Comparison of ENCODE assay signal across 8 mouse cellular contexts in the genomic region with DNA sequence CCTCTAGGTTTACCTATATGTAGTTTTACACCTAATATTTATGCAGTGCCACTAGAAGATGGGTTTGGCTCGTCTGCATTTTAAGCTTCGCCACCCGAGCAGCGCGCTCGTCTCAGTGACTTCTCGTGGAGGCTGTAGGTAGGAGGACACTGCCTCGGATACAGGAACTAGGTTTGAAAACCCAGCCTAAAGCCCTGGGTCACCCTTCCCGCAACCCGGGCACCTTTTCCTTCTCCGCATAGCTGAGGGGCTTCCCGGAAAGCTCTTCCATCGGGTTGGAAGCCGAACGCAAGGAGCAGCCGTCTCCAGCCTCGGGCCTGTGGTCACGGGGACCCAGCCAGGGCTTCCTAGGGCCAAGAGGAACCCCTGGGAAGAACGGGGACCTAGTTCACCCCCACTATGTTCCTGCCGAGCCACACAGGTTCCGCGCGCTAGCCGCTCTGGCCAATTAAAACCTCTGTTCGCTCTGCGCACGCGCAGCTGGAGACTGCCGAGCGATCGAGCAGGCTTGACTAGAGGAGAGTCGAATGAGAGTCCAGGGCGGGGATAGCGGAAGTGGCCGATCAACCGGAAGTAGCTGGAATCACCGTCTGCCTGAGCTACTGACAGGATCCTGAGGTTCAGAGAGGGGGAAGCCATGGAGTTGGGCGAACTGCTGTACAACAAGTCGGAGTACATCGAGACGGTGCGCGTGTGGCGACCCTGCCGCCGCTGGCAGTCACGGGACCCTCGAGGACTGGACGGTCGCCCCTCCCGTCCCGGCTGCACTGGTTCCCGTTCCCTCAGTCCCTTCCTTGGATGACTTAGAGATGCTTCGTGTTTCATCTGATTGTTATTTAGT. TPM values are rescaled to one million over a fixed set of nuclear protein-coding genes. Genes with fewer than 3 reads are reported as not detected.
DNase-seq lines count a peak whose midpoint lies in the region; ATAC-seq and TF ChIP-seq lines count a peak whose summit lies in the region.

Gene Palb2, minus strand, starts transcription at position 489 of the 841 bp plus-strand sequence.
Gene Dctn5, plus strand, starts transcription at position 545 of the 841 bp plus-strand sequence.

- intact Hi-C loops in heart, postnatal 25 days (cut with DNase I) = loop anchor here (2.0 kb wide), 1 partner anchor 32 kb away; the partner anchor contains the start of gene Ndufab1

- peaks cover 0 to 3% of the 10 kb centered on the region in 2 experiments; a peak in 1 of 4 replicates for H3K4me1 ChIP-seq in ES-E14 (ENCODE audit: control insufficient read depth in 2 of 2, insufficient read depth in 2 of 2, low read length in 2 of 2, poor library complexity in 1 of 2)
- H3K4me1 ChIP-seq in forebrain, embryonic 15.5 days = peaks cover 23% of the 10 kb centered on the region
- H3K4me1 ChIP-seq in lung, adult 2 months (ENCODE audit: control insufficient read depth, insufficient read depth, low read length) = no peaks in the 10 kb centered on the region; the same call in 1 of the 2 replicates

- H3K9me3 ChIP-seq in ES-E14 (ENCODE audit: control insufficient read depth, insufficient read depth, low read depth, low read length) = no peaks in the 10 kb centered on the region
- no peaks in the 10 kb centered on the region for H3K9me3 ChIP-seq in forebrain, embryonic 15.5 days

- peak; percentile 98 for DNase-seq in ES-E14 (ENCODE audit: low read depth, low spot score)
- DNase-seq in cerebellum, adult 11-12 months = peak; percentile 97
- DNase-seq in heart, postnatal 25 days (ENCODE audit: low spot score) = peak; percentile 94
- DNase-seq in layer of hippocampus, adult 18-20 months (ENCODE audit: low spot score in 2 of 2) = peak; percentile 97 to 99
- DNase-seq in lung, adult 2 months = peak; percentile 98
- DNase-seq in thymus, adult 18-20 months = peak; percentile 97 to 98

- peak within 1 kb of the TSS; percentile 76 to 89 for H3K4me3 ChIP-seq in ES-E14 (ENCODE audit: insufficient read depth in 1 of 2, low read depth in 1 of 2, low read length in 2 of 2, poor library complexity in 1 of 2, severe bottlenecking in 1 of 2)
- H3K4me3 ChIP-seq in forebrain, embryonic 15.5 days = peak within 1 kb of the TSS; percentile 89
- H3K4me3 ChIP-seq in lung, adult 2 months (replicated peaks; ENCODE audit: extremely low read depth, low read depth, low read length) = peak within 1 kb of the TSS; percentile 78

- TF ChIP-seq POLR2A in lung, adult 2 months (IDR thresholded peaks at IDR 0.05; ENCODE audit: borderline replicate concordance, extremely low read depth, low read depth, low read length) = peak; percentile 75; the same call in 1 of the 2 replicates

- ATAC-seq in forebrain, embryonic 15.5 days (replicated peaks) = peak; percentile 98
- peak; percentile 98 for ATAC-seq in neutrophil, adult 5-6 weeks (ENCODE audit: extremely low read depth, insufficient number of reproducible peaks, low FRiP score, poor library complexity, severe bottlenecking)

- in situ Hi-C loops in ES-E14 (cut with MboI; ENCODE audit: low sequenced_read_pairs in 2 of 2, unreplicated experiment in 2 of 2) = no loop called here

- peak within 1 kb of the TSS; percentile 84 for H3K4me2 ChIP-seq in forebrain, embryonic 15.5 days (replicated peaks)

- WGBS in forebrain, embryonic 15.5 days = 0% methylated on average over 54 of the region's 54 CpGs
- under 1% methylated on average over 54 of the region's 54 CpGs for WGBS in lung, adult 2 months

- H3K9ac ChIP-seq in ES-E14 (ENCODE audit: insufficient read depth, low read depth, low read length, poor library complexity, severe bottlenecking) = peak within 1 kb of the TSS; percentile 97
- H3K9ac ChIP-seq in forebrain, embryonic 15.5 days (replicated peaks) = peak within 1 kb of the TSS; percentile 88

- H3K27ac ChIP-seq in ES-E14 (ENCODE audit: insufficient read depth, low read depth, low read length, poor library complexity, severe bottlenecking) = peak within 1 kb of the TSS; percentile 62; the same call in 1 of the 2 replicates
- peak within 1 kb of the TSS; percentile 73 for H3K27ac ChIP-seq in forebrain, embryonic 15.5 days (replicated peaks)

- TF ChIP-seq CTCF in lung, adult 2 months (IDR thresholded peaks at IDR 0.05; ENCODE audit: insufficient read depth, low read length) = no peak

- H3K36me3 ChIP-seq in ES-E14 (ENCODE audit: control insufficient read depth, insufficient read depth, low read length, poor library complexity, severe bottlenecking) = peaks cover 7% of the 10 kb centered on the region
- peaks cover 34% of the 10 kb centered on the region for H3K36me3 ChIP-seq in forebrain, embryonic 15.5 days

- H3K27me3 ChIP-seq in forebrain, embryonic 15.5 days = no peaks in the 10 kb centered on the region

TF ChIP-seq in ES-E14, 5 proteins besides CTCF, POLR2A, EP300 and RAD21:
- TF ChIP-seq ZC3H11A (IDR thresholded peaks at IDR 0.05; ENCODE audit: borderline replicate concordance, low read depth, low read length) (no peak), CHD2 (IDR thresholded peaks at IDR 0.05; ENCODE audit: low read depth, low read length) (peak; percentile 71; the same call in 1 of the 2 replicates), MAFK (IDR thresholded peaks at IDR 0.05; ENCODE audit: insufficient read depth, low read depth, low read length) (no peak), HCFC1 (IDR thresholded peaks at IDR 0.05; ENCODE audit: borderline replicate concordance, insufficient read depth, low read length) (peak; percentile 90), ZNF384 (IDR thresholded peaks at IDR 0.05; ENCODE audit: low read depth, low read length) (no peak)

RNA-seq across cellular contexts. Expression of gene Palb2, which starts in this region (rescaled TPM):
- 21.0 and 24.4 TPM in 2 replicates for total RNA-seq in ES-E14 (2012; rRNA removed)
- polyA plus RNA-seq in forebrain, embryonic 15.5 days (2015; fragmentation: Nextera tagmentation; extraction: Ambion mirVana) = 8.0 and 8.7 TPM in 2 replicates
- under 1 TPM; 0.52 to 0.70 TPM for total RNA-seq in heart, postnatal 25 days (2021)
- 1 to 10 TPM; 1.1 to 1.9 TPM for total RNA-seq in layer of hippocampus, adult 18-20 months (2021)
- 0.67 and 0.85 TPM in 2 replicates for polyA plus RNA-seq in lung, adult 2 months (2012; rRNA removed)
- total RNA-seq in neutrophil, adult 5-6 weeks (2017) = 6.2 and 7.1 TPM in 2 replicates

RNA-seq across cellular contexts. Expression of gene Dctn5, which starts in this region (rescaled TPM):
- total RNA-seq in ES-E14 (2012; rRNA removed) = 34.8 and 46.0 TPM in 2 replicates
- polyA plus RNA-seq in forebrain, embryonic 15.5 days (2015; fragmentation: Nextera tagmentation; extraction: Ambion mirVana) = 155 and 160 TPM in 2 replicates
- total RNA-seq in heart, postnatal 25 days (2021) = 10 to 100 TPM; 25.8 to 28.6 TPM
- total RNA-seq in layer of hippocampus, adult 18-20 months (2021) = 100 to 1,000 TPM; 104 TPM
- polyA plus RNA-seq in lung, adult 2 months (2012; rRNA removed) = 52.0 and 59.1 TPM in 2 replicates
- 83.0 and 88.3 TPM in 2 replicates for total RNA-seq in neutrophil, adult 5-6 weeks (2017)

Comparison
In these comparisons a context has a peak if more than half of its experiments do, and no peak if none do; other contexts are left out.
1. Peak in every context shown above with its lines: DNase-seq, ATAC-seq, H3K4me3 ChIP-seq and H3K27ac ChIP-seq.